Mouse (Mus musculus) MEL (cell line): Measurements from ENCODE around the gene Nipa1. TPM values are rescaled to one million over a fixed set of nuclear protein-coding genes. Genes with fewer than 3 reads are reported as not detected.
A peak's percentile ranks its signal among the peaks of the same experiment; 100 is the strongest.

Source experiments
- DNase-seq: peaks from one replicate; pipeline ENCODE4 v3.0.0; 2011; ENCODE audit warnings: low read depth, low spot score
- H3K27ac ChIP-seq: 2 replicates; pipeline ENCODE4 v1.5.1; 2012; ENCODE audit warnings: low read depth, mild to moderate bottlenecking, control low read depth, low read length, moderate library complexity; ENCODE audit not compliant: control insufficient read depth
- H3K27me3 ChIP-seq, 2 experiments: fragments of 150-350 bp in 1 of 2; sonication (generic) in 1 of 2; 2 replicates each; pipeline ENCODE4 v1.6.1; 2012; ENCODE audit warnings: low read length in 2 of 2, mild to moderate bottlenecking in 2 of 2, improper control_type of control experiment in 1 of 2, moderate library complexity in 1 of 2; ENCODE audit not compliant: insufficient read depth in 2 of 2, control insufficient read depth in 1 of 2
- H3K36me3 ChIP-seq, 2 experiments: 2 replicates each; pipeline ENCODE4 v1.6.1; 2012 to 2014; ENCODE audit warnings: low read length in 2 of 2, improper control_type of control experiment in 1 of 2, inconsistent platforms in 1 of 2, mild to moderate bottlenecking in 1 of 2; ENCODE audit not compliant: insufficient read depth in 2 of 2, control insufficient read depth in 1 of 2
- H3K4me1 ChIP-seq, 2 experiments: fragments of 150-350 bp in 1 of 2; sonication (generic) in 1 of 2; 2 replicates each; pipeline ENCODE4 v1.6.1; 2012; ENCODE audit warnings: low read length in 2 of 2, improper control_type of control experiment in 1 of 2, mild to moderate bottlenecking in 1 of 2; ENCODE audit not compliant: insufficient read depth in 2 of 2, control insufficient read depth in 1 of 2
- H3K4me3 ChIP-seq, 2 experiments: fragments of 150-350 bp in 1 of 2; sonication (generic) in 1 of 2; 2 replicates each; pipeline ENCODE4 v1.5.1; 2012; ENCODE audit warnings: low read depth in 2 of 2, low read length in 2 of 2, mild to moderate bottlenecking in 2 of 2, moderate library complexity in 2 of 2, control low read depth in 1 of 2, improper control_type of control experiment in 1 of 2; ENCODE audit not compliant: control insufficient read depth in 1 of 2, insufficient read depth in 1 of 2
- H3K79me2 ChIP-seq: 2 replicates; pipeline ENCODE4 v1.6.1; 2012; ENCODE audit warnings: mild to moderate bottlenecking, low read length, moderate library complexity; ENCODE audit not compliant: control insufficient read depth, poor library complexity, insufficient read depth
- H3K9ac ChIP-seq: 2 replicates; pipeline ENCODE4 v1.6.1; 2012; ENCODE audit warnings: low read depth, mild to moderate bottlenecking, control low read depth, low read length, moderate library complexity; ENCODE audit not compliant: control insufficient read depth, poor library complexity, severe bottlenecking
- H3K9me3 ChIP-seq: fragments of 150-350 bp; sonication (generic); replicated peaks from 2 replicates; pipeline ENCODE4 v1.6.1; 2012; ENCODE audit warnings: mild to moderate bottlenecking, low read length, improper control_type of control experiment, moderate library complexity; ENCODE audit not compliant: insufficient read depth
- CHD1 ChIP-seq: IDR thresholded peaks from 2 replicates; pipeline ENCODE4 v1.6.1; 2012; ENCODE audit warnings: low read depth, mild to moderate bottlenecking, inconsistent platforms, low read length, improper control_type of control experiment
- E2F4 ChIP-seq: IDR thresholded peaks from 2 replicates; pipeline ENCODE4 v1.6.1; 2011; ENCODE audit warnings: low read depth, low read length, improper control_type of control experiment, borderline replicate concordance
- ELF1 ChIP-seq: IDR thresholded peaks from 2 replicates; pipeline ENCODE4 v1.6.1; 2014; ENCODE audit warnings: low read depth, mild to moderate bottlenecking, inconsistent platforms, low read length, improper control_type of control experiment, moderate library complexity
- ETS1 ChIP-seq: IDR thresholded peaks from 2 replicates; pipeline ENCODE4 v1.6.1; 2012; ENCODE audit warnings: low read depth, mild to moderate bottlenecking, inconsistent platforms, low read length, improper control_type of control experiment, moderate library complexity
- GABPA ChIP-seq: IDR thresholded peaks from 2 replicates; pipeline ENCODE4 v1.6.1; 2012; ENCODE audit warnings: low read depth, mild to moderate bottlenecking, inconsistent platforms, low read length, improper control_type of control experiment, moderate library complexity
- HCFC1 ChIP-seq: IDR thresholded peaks from 2 replicates; pipeline ENCODE4 v1.6.1; 2012; ENCODE audit warnings: low read depth, mild to moderate bottlenecking, inconsistent platforms, low read length, improper control_type of control experiment, moderate library complexity
- KAT2A ChIP-seq: conservative IDR thresholded peaks from 2 replicates; pipeline ENCODE4 v1.6.1; 2012; ENCODE audit warnings: low read depth, low read length, improper control_type of control experiment, inconsistent platforms
- MAFK ChIP-seq: IDR thresholded peaks from 2 replicates; pipeline ENCODE4 v1.6.1; 2011; ENCODE audit warnings: low read depth, mild to moderate bottlenecking, low read length, improper control_type of control experiment, borderline replicate concordance
- MAX ChIP-seq: IDR thresholded peaks from 2 replicates; pipeline ENCODE4 v1.6.1; 2011; ENCODE audit warnings: low read length, improper control_type of control experiment
- MEF2A ChIP-seq: IDR thresholded peaks from 2 replicates; pipeline ENCODE4 v1.6.1; 2014; ENCODE audit warnings: low read depth, mild to moderate bottlenecking, inconsistent platforms, low read length, improper control_type of control experiment; ENCODE audit not compliant: poor library complexity, insufficient replicate concordance, severe bottlenecking; ENCODE audit errors: extremely low read depth
- MXI1 ChIP-seq: IDR thresholded peaks from 2 replicates; pipeline ENCODE4 v1.6.1; 2011; ENCODE audit warnings: mild to moderate bottlenecking, low read depth, low read length, improper control_type of control experiment
- MYC ChIP-seq: IDR thresholded peaks from 2 replicates; pipeline ENCODE4 v1.6.1; 2011; ENCODE audit warnings: low read depth, mild to moderate bottlenecking, low read length, improper control_type of control experiment, moderate library complexity
- NELFE ChIP-seq: IDR thresholded peaks from 2 replicates; pipeline ENCODE4 v1.6.1; 2011; ENCODE audit warnings: low read depth, low read length, improper control_type of control experiment
- NRF1 ChIP-seq: IDR thresholded peaks from 2 replicates; pipeline ENCODE4 v1.6.1; 2014; ENCODE audit warnings: low read depth, mild to moderate bottlenecking, inconsistent platforms, low read length, improper control_type of control experiment, moderate library complexity; ENCODE audit not compliant: poor library complexity, insufficient read depth, severe bottlenecking
- POLR2A ChIP-seq, 2 experiments: IDR thresholded peaks; 2 replicates each; pipeline ENCODE4 v1.6.1; 2011 to 2012; ENCODE audit warnings: low read length in 2 of 2, mild to moderate bottlenecking in 2 of 2, control low read depth in 1 of 2, improper control_type of control experiment in 1 of 2, low read depth in 1 of 2, moderate library complexity in 1 of 2; ENCODE audit not compliant: control insufficient read depth in 1 of 2, insufficient read depth in 1 of 2, poor library complexity in 1 of 2
- POLR2AphosphoS2 ChIP-seq: IDR thresholded peaks from 2 replicates; pipeline ENCODE4 v1.6.1; 2011; ENCODE audit warnings: low read length, improper control_type of control experiment
- POLR2AphosphoS5 ChIP-seq: IDR thresholded peaks from 2 replicates; pipeline ENCODE4 v1.6.1; 2012; ENCODE audit warnings: low read depth, borderline replicate concordance, mild to moderate bottlenecking, inconsistent platforms, low read length, moderate library complexity, mixed read lengths
- RAD21 ChIP-seq: IDR thresholded peaks from 2 replicates; pipeline ENCODE4 v1.6.1; 2011; ENCODE audit warnings: mild to moderate bottlenecking, low read depth, low read length, improper control_type of control experiment
- RCOR1 ChIP-seq: IDR thresholded peaks from 2 replicates; pipeline ENCODE4 v1.6.1; 2012; ENCODE audit warnings: low read depth, mild to moderate bottlenecking, inconsistent platforms, low read length, improper control_type of control experiment
- SIN3A ChIP-seq: IDR thresholded peaks from 2 replicates; pipeline ENCODE4 v1.6.1; 2012; ENCODE audit warnings: low read length, improper control_type of control experiment, inconsistent platforms
- TAL1 ChIP-seq: IDR thresholded peaks from 2 replicates; pipeline ENCODE4 v1.6.1; 2012; ENCODE audit warnings: mild to moderate bottlenecking, inconsistent platforms, low read length, moderate library complexity, mixed read lengths
- TBP ChIP-seq: IDR thresholded peaks from 2 replicates; pipeline ENCODE4 v1.8.0; 2011; ENCODE audit warnings: low read depth, low read length, improper control_type of control experiment
- TCF12 ChIP-seq: IDR thresholded peaks from 2 replicates; pipeline ENCODE4 v1.6.1; 2014; ENCODE audit warnings: low read depth, mild to moderate bottlenecking, inconsistent platforms, low read length, improper control_type of control experiment, moderate library complexity
- UBTF ChIP-seq: IDR thresholded peaks from 2 replicates; pipeline ENCODE4 v1.6.1; 2012; ENCODE audit warnings: low read depth, mild to moderate bottlenecking, inconsistent platforms, low read length, improper control_type of control experiment, moderate library complexity, borderline replicate concordance; ENCODE audit not compliant: insufficient read depth
- USF2 ChIP-seq, 2 experiments: IDR thresholded peaks; 2 replicates each; pipeline ENCODE4 v1.6.1; 2011 to 2012; ENCODE audit warnings: improper control_type of control experiment in 2 of 2, low read length in 2 of 2, borderline replicate concordance in 1 of 2, inconsistent platforms in 1 of 2, low read depth in 1 of 2, mild to moderate bottlenecking in 1 of 2; ENCODE audit not compliant: insufficient read depth in 1 of 2
- ZKSCAN1 ChIP-seq: IDR thresholded peaks from 2 replicates; pipeline ENCODE4 v1.6.1; 2012; ENCODE audit warnings: low read depth, mild to moderate bottlenecking, inconsistent platforms, low read length, improper control_type of control experiment, moderate library complexity
- ZMIZ1 ChIP-seq: IDR thresholded peaks from 2 replicates; pipeline ENCODE4 v1.6.1; 2012; ENCODE audit warnings: low read depth, mild to moderate bottlenecking, inconsistent platforms, low read length, improper control_type of control experiment, moderate library complexity
- ZNF384 ChIP-seq: IDR thresholded peaks from 2 replicates; pipeline ENCODE4 v1.6.1; 2012; ENCODE audit warnings: low read depth, mild to moderate bottlenecking, inconsistent platforms, low read length, improper control_type of control experiment
- polyA plus RNA-seq, 2 experiments: library from polyadenylated mRNA; stranded (reverse) in 1 of 2; unstranded in 1 of 2; fragments of >175 nt in 1 of 2; fragments of >200 nt in 1 of 2; gene quantifications; 2 replicates each; pipeline versions ENCODE4 v1.2.1 to v1.2.4; 2012; ENCODE audit warnings: low replicate concordance in 2 of 2, low read depth in 1 of 2; ENCODE audit not compliant: insufficient read length in 2 of 2, insufficient read depth in 1 of 2, missing spikeins in 1 of 2
- total RNA-seq: library from RNA; depleted of rRNA; stranded (reverse); fragments of 300-350 nt; gene quantifications from 2 replicates; pipeline ENCODE4 v1.2.3, GENCODE M21; 2012

The Nipa1 gene
- total and polyA plus RNA-seq, 3 experiments, result 13.0 to 14.8 TPM; not detected in 1

GRCm38 (mm10) chr7:56066136-56066535 is 46.4 kb upstream of the Nipa1 start:
- Histone ChIP-seq H3K9ac (no peak overlapping the region), H3K27ac (no peak overlapping the region), H3K4me1 (no peaks in the 10 kb centered on the region), H3K27me3 (no peaks in the 10 kb centered on the region), H3K4me3 (no peak overlapping the region), H3K36me3 (peaks cover 2 to 3% of the 10 kb centered on the region in 2 experiments; a peak in 3 of 4 replicates), H3K9me3 (no peaks in the 10 kb centered on the region), H3K79me2 (no peaks in the 10 kb centered on the region)
- DNase-seq, result peak; percentile 30
- no peak for TF ChIP-seq KAT2A
- no peak for TF ChIP-seq E2F4
- no peak for TF ChIP-seq NRF1
- no peak for TF ChIP-seq ETS1
- no peak for TF ChIP-seq ZKSCAN1
- no peak for TF ChIP-seq POLR2AphosphoS5
- no peak for TF ChIP-seq SIN3A
- no peak for TF ChIP-seq TCF12
- TF ChIP-seq USF2 (IDR thresholded peaks at IDR 0.05; ENCODE audit: borderline replicate concordance in 1 of 2, insufficient read depth in 1 of 2, low read depth in 1 of 2, low read length in 2 of 2), result no peak
- TF ChIP-seq HCFC1, result no peak
- TF ChIP-seq ZMIZ1, result no peak
- no peak for TF ChIP-seq ELF1
- TF ChIP-seq MYC, result no peak
- no peak for TF ChIP-seq RCOR1
- TF ChIP-seq NELFE, result no peak
- TF ChIP-seq POLR2AphosphoS2, result no peak
- TF ChIP-seq MAFK, result no peak
- no peak for TF ChIP-seq RAD21
- TF ChIP-seq MEF2A, result no peak

GRCm38 (mm10) chr7:56064876-56065275 is 45.1 kb upstream of the Nipa1 start:
- Histone ChIP-seq H3K9ac (no peak overlapping the region), H3K9me3 (no peaks in the 10 kb centered on the region), H3K36me3 (peaks cover 2 to 3% of the 10 kb centered on the region in 2 experiments; a peak in 3 of 4 replicates), H3K27ac (no peak overlapping the region), H3K27me3 (no peaks in the 10 kb centered on the region), H3K79me2 (no peaks in the 10 kb centered on the region), H3K4me3 (no peak overlapping the region), H3K4me1 (no peaks in the 10 kb centered on the region)
- TF ChIP-seq MAFK (no peak), POLR2AphosphoS5 (no peak), TBP (no peak), ELF1 (no peak), MYC (no peak), ZNF384 (no peak), USF2 (IDR thresholded peaks at IDR 0.05; ENCODE audit: borderline replicate concordance in 1 of 2, insufficient read depth in 1 of 2, low read depth in 1 of 2, low read length in 2 of 2) (no peak), SIN3A (no peak), TAL1 (no peak), MAX (no peak), UBTF (no peak), POLR2AphosphoS2 (no peak), HCFC1 (no peak), NRF1 (no peak), GABPA (no peak), MXI1 (no peak), CHD1 (no peak), POLR2A (IDR thresholded peaks at IDR 0.05; ENCODE audit: control insufficient read depth in 1 of 2, insufficient read depth in 1 of 2, low read depth in 1 of 2, low read length in 2 of 2, poor library complexity in 1 of 2) (no peak), ZMIZ1 (no peak)
- DNase-seq, result no peak
